Mouse (Mus musculus): ENCODE measurements at regions not wholly inside any gene's neighbourhood (a gene's known extent, or its start where the extent isn't known, plus 50 kb on each side); places are given as distances from the start of the nearest gene placed in this dataset.
A peak's percentile ranks its signal among the peaks of the same experiment; 100 is the strongest.

- Histone ChIP-seq H3K4me3 (no peak overlapping the region), H3K27ac (no peak overlapping the region)
- intact Hi-C loops (cut with DNase I) = no loop called here
- no peak for DNase-seq
- no peak for TF ChIP-seq CTCF (IDR thresholded peaks at IDR 0.05)
Measured at GRCm38 (mm10) chr11:48216762-48217161, 228.0 kb upstream of the Sgcd start.

DNA sequence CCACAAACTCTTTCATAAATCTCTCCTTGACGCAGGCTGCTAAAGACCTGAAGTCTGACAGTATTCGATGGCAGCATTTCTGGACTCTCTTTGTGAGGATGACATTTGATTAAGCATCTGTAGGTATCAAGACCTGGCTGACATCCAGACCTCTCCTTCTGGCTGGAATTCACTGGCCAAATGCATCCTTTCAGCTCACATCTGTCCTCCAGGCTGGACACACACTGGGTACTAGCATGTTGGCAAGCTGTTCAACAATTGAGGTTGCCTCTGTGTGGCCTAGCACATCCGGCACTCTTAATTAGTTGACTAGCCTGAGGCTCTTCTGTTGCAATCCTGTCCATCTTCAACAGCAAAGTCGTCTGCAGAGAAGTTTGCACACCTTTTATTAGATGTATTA is 197.8 kb upstream of the Sgcd start:
- intact Hi-C loops (cut with DNase I) = no loop called here
- no peak for DNase-seq
- no peak for TF ChIP-seq CTCF (IDR thresholded peaks at IDR 0.05)
- Histone ChIP-seq H3K27ac (no peak overlapping the region), H3K4me3 (no peak overlapping the region)

DNA sequence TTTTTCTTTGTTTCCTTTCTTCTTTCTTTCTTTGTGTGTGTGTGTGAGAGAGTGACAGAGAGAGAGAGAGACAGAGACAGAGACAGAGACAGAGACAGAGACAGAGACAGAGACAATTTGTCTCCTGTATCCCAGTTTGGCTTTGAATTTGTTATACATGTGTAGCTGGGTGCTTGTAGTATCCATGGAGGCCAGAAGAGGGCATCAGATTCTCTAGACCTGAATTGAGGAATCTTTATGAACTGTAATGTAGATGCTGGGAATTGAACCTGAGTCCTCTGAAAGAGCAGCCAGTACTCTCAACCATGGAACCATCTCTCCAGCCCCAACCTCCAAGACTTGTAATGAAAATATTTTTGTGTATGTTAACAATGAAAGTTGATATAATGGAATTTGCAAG is 190.2 kb upstream of the Sgcd start:
- Histone ChIP-seq H3K4me3 (no peak overlapping the region), H3K27ac (no peak overlapping the region)
- peak; percentile 11; the same call in 1 of the 2 replicates for TF ChIP-seq CTCF (IDR thresholded peaks at IDR 0.05)
- DNase-seq = no peak
- intact Hi-C loops (cut with DNase I) = no loop called here

DNA sequence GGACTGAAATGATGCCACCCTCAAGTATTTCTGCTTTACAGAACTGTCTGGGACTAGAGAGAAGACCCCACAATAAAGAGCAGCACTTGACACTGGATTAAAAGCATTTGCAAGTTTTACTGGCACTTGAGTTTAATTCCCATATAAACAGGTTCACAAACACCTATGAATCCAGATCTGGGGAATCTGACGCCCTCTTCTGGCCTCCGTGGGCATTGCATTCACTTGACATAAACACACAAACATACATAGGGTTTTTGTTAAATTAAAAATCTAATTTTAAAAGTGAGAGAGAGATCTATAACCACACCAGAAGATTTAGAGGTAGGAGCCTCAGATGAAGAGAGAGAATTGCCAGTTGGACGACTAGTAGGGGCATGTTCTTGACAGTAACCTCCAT is 189.4 kb upstream of the Sgcd start:
- DNase-seq = no peak
- Histone ChIP-seq H3K4me3 (no peak overlapping the region), H3K27ac (no peak overlapping the region)
- intact Hi-C loops (cut with DNase I) = no loop called here
- 0 out of 2 replicates have a peak, but pooled peaks have one; percentile 3 for TF ChIP-seq CTCF (IDR thresholded peaks at IDR 0.05)

- no peak for TF ChIP-seq CTCF (IDR thresholded peaks at IDR 0.05)
- no peak for DNase-seq
- intact Hi-C loops (cut with DNase I) = no loop called here
- no peak overlapping the region for H3K27ac ChIP-seq
- no peak overlapping the region for H3K4me3 ChIP-seq
Measured at GRCm38 (mm10) chr11:48176451-48176850, 187.7 kb upstream of the Sgcd start.

DNA sequence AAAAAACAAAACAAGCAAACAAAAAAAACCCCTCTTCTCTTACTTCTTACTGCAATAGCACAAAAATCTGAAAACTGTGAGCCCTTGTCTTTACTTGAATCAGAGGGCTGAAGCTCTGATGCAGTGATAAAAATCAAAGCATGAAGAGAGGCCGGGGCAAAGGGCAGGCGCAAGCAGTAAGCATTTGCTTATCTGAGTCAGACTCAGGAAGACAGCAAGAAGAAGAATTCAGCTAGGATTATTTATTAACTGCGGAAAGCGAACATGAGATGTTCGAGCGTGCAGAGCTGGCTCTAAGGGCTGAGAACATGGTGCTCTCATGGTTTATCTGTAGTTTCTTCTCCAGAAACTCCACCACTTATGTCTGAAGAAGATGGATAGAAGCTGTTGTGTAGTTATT is 163.4 kb upstream of the Sgcd start:
- no peak overlapping the region for H3K4me3 ChIP-seq
- intact Hi-C loops (cut with DNase I) = no loop called here
- TF ChIP-seq CTCF (IDR thresholded peaks at IDR 0.05) = no peak
- DNase-seq = no peak
- no peak overlapping the region for H3K27ac ChIP-seq

GRCm38 (mm10) chr11:48133335-48133734 is 144.6 kb upstream of the Sgcd start:
- DNase-seq = no peak
- H3K27ac ChIP-seq = no peak overlapping the region
- intact Hi-C loops (cut with DNase I) = no loop called here
- no peak for TF ChIP-seq CTCF (IDR thresholded peaks at IDR 0.05)
- H3K4me3 ChIP-seq = no peak overlapping the region

GRCm38 (mm10) chr11:48098063-48098462 is 109.3 kb upstream of the Sgcd start:
- no peak for TF ChIP-seq CTCF (IDR thresholded peaks at IDR 0.05)
- intact Hi-C loops (cut with DNase I) = no loop called here
- no peak overlapping the region for H3K27ac ChIP-seq
- H3K4me3 ChIP-seq = no peak overlapping the region
- no peak for DNase-seq

- no peak for DNase-seq
- intact Hi-C loops (cut with DNase I) = no loop called here
- TF ChIP-seq CTCF (IDR thresholded peaks at IDR 0.05) = no peak
- no peak overlapping the region for H3K27ac ChIP-seq
- H3K4me3 ChIP-seq = no peak overlapping the region
Measured at GRCm38 (mm10) chr11:48097455-48097854, 108.7 kb upstream of the Sgcd start.

GRCm38 (mm10) chr11:48067072-48067471 is 78.3 kb upstream of the Sgcd start:
- TF ChIP-seq CTCF (IDR thresholded peaks at IDR 0.05) = no peak
- intact Hi-C loops (cut with DNase I) = no loop called here
- no peak overlapping the region for H3K27ac ChIP-seq
- no peak overlapping the region for H3K4me3 ChIP-seq
- DNase-seq = no peak

DNA sequence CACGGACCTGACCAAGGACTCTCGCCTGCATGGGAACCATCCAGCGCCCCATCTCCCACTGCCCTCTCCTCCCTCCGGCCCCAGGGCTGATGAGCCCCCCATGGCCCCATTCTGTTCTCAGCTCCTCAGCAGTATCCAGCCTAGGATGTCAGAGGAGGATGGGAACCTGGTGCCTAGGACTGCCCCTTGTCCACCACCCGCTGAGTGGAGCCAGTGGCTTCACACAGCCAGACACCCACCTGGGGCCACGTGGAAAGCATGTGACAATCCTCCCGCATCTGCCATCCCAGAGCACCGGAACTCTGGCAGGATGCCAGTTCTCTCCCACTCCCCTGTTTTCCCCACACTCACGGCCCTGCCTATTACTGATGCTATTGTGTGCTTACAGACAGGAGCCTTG is 75.0 kb upstream of the Sgcd start:
- no peak for TF ChIP-seq CTCF (IDR thresholded peaks at IDR 0.05)
- intact Hi-C loops (cut with DNase I) = no loop called here
- no peak overlapping the region for H3K27ac ChIP-seq
- no peak for DNase-seq
- H3K4me3 ChIP-seq = no peak overlapping the region

DNA sequence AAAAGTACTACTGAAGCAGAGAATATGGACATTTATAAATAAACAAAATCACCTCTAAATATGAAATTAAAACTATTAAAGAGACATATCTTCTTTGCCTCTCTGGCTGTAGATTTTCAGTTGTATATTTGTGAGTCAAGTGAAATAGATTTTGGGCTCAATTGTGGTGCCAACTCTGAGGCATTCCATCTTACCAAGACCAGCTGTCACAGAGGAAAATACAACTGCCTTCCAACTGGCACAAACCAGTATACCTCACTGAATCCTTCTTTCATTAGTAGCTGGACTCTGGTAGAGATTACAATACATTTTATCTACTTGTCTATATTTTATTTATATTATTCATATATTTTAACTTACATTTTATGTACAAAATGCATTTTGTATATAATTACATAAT is 72.7 kb upstream of the Sgcd start:
- no peak overlapping the region for H3K4me3 ChIP-seq
- intact Hi-C loops (cut with DNase I) = no loop called here
- DNase-seq = no peak
- no peak for TF ChIP-seq CTCF (IDR thresholded peaks at IDR 0.05)
- H3K27ac ChIP-seq = no peak overlapping the region

DNA sequence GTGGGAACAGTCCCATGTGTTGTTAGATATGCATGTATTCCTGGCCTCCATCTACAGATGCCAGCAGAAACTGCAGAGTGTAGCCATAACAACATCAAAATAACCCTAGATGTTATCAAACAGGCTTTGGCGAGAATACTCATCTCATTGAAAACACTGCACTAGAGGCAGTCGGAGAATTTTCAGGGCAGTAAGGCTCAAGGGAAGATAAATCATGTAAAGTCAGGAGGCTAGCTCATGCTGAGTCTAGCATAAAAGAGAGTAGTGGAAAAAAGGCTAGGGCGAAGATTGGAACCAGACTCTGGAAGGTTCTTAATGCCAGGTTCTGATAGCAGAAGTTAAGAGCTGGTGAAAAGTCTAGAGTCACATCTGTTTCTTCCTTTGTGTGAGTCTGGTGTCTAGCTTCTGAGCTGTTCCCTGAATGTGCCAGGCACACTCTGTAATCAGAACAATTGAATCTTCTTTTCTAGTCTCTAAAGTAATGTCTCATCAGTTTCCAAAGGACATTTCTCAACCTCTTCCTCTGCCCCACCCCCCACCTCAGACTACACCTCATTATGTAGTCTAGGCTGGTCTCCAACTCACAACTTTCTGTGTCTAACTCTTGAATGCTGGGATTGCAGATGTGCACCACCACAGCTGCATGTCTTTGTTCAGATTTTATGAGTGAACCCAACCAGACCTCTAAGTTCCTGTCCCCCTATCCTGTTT is 62.5 kb upstream of the Sgcd start:
- TF ChIP-seq CTCF (IDR thresholded peaks at IDR 0.05) = no peak
- no peak overlapping the region for H3K27ac ChIP-seq
- DNase-seq = no peak
- intact Hi-C loops (cut with DNase I) = no loop called here
- H3K4me3 ChIP-seq = no peak overlapping the region

GRCm38 (mm10) chr11:48048311-48048710 is 59.5 kb upstream of the Sgcd start:
- DNase-seq = no peak
- no peak for TF ChIP-seq CTCF (IDR thresholded peaks at IDR 0.05)
- Histone ChIP-seq H3K4me3 (no peak overlapping the region), H3K27ac (no peak overlapping the region)
- intact Hi-C loops (cut with DNase I) = no loop called here
